ENCODE assay signal across 3 mouse cellular contexts in the genomic region with DNA sequence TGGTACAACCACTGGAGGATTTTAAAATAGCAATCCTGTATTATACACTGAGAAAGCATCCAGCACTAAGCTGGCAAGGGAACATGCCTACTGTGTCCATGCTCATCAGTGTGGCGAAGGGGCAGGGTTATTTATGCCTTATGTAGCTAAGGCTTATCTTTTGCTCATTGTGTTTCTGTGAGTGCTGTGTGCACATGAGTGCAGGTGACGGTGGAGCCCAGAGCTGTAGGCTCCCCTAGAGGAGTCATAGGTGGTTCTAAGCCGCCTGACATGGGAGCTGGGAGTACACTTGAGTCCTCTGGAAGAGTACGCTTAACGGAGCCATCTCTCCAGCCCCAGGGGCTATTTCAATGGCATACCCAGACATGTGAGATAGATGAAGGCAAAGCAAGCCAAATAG. TPM values are rescaled to one million over a fixed set of nuclear protein-coding genes. Genes with fewer than 3 reads are reported as not detected.
"Had no signal": no experiment of that assay in that cellular context is flagged by ENCODE, and none has a peak within 500 bp of the region (broad histone marks: within the 10 kb centered on the region; RNA-seq: fewer than 3 reads in every experiment).

No protein-coding gene starts in this region.

RNA-seq across cellular contexts. Expression of a gene that starts 39.6 kb away (rescaled TPM):
- polyA plus RNA-seq: midbrain, embryonic 12.5 days; myocyte; neural tube, embryonic 11.5 days had no signal
